Mouse (Mus musculus): ENCODE results near the gene Tnfaip1.
A peak's percentile ranks its signal among the peaks of the same experiment; 100 is the strongest.

The Tnfaip1 gene

GRCm38 (mm10) chr11:78500623-78501202 lies 35.4 kb downstream of the Tnfaip1 start:
- DNase-seq (ENCODE audit: low read depth, low spot score) = no peak

GRCm38 (mm10) chr11:78499543-78499942 lies 36.6 kb downstream of the Tnfaip1 start:
- no peak for DNase-seq (ENCODE audit: low read depth, low spot score)

GRCm38 (mm10) chr11:78499004-78499403 lies 37.1 kb downstream of the Tnfaip1 start, which contains the start of gene Vtn:
Gene Vtn (plus strand): TSS chr11:78499091.
- DNase-seq (ENCODE audit: low read depth, low spot score) = no peak

- peak; percentile 97 for DNase-seq (ENCODE audit: low read depth, low spot score)
Observed at GRCm38 (mm10) chr11:78497544-78498522, 38.3 kb downstream of the Tnfaip1 start, which contains the start of gene Sarm1. Gene Sarm1 (minus strand): TSS chr11:78497754.

- no peak for DNase-seq (ENCODE audit: low read depth, low spot score)
Observed at GRCm38 (mm10) chr11:78497071-78497541, 39.0 kb downstream of the Tnfaip1 start.

- DNase-seq (ENCODE audit: low read depth, low spot score) = no peak
Observed at GRCm38 (mm10) chr11:78495904-78496303, 40.2 kb downstream of the Tnfaip1 start.

GRCm38 (mm10) chr11:78490781-78491241 lies 45.3 kb downstream of the Tnfaip1 start:
- no peak for DNase-seq (ENCODE audit: low read depth, low spot score)

GRCm38 (mm10) chr11:78488168-78488567 lies 48.0 kb downstream of the Tnfaip1 start:
- DNase-seq (ENCODE audit: low read depth, low spot score) = peak; percentile 61

GRCm38 (mm10) chr11:78483639-78484038 lies 52.5 kb downstream of the Tnfaip1 start:
- DNase-seq (ENCODE audit: low read depth, low spot score) = no peak

- no peak for DNase-seq (ENCODE audit: low read depth, low spot score)
Observed at GRCm38 (mm10) chr11:78475289-78475688, 60.8 kb downstream of the Tnfaip1 start.
